Mouse (Mus musculus) CH12.LX (cell line): ENCODE results near the gene Gm8439.

Experiments
- BHLHE40 ChIP-seq: IDR thresholded peaks from 2 replicates; pipeline ENCODE4 v1.6.1; 2011; ENCODE audit warnings: mild to moderate bottlenecking, low read depth, low read length, improper control_type of control experiment
- ELF1 ChIP-seq: IDR thresholded peaks from 2 replicates; pipeline ENCODE4 v1.6.1; 2014; ENCODE audit warnings: low read depth, mild to moderate bottlenecking, inconsistent platforms, low read length, improper control_type of control experiment
- GABPA ChIP-seq: IDR thresholded peaks from 2 replicates; pipeline ENCODE4 v1.6.1; 2012; ENCODE audit warnings: low read depth, low read length, improper control_type of control experiment, inconsistent platforms; ENCODE audit not compliant: insufficient replicate concordance
- IRF4 ChIP-seq: IDR thresholded peaks from 2 replicates; pipeline ENCODE4 v1.6.1; 2014; ENCODE audit warnings: low read depth, mild to moderate bottlenecking, inconsistent platforms, low read length, improper control_type of control experiment
- JUND ChIP-seq: conservative IDR thresholded peaks from 2 replicates; pipeline ENCODE4 v1.6.1; 2011; ENCODE audit warnings: low read depth, low read length, improper control_type of control experiment
- KAT2A ChIP-seq: IDR thresholded peaks from 2 replicates; pipeline ENCODE4 v1.6.1; 2012; ENCODE audit warnings: low read length, improper control_type of control experiment, inconsistent platforms; ENCODE audit not compliant: insufficient replicate concordance
- POLR2A ChIP-seq: IDR thresholded peaks from 2 replicates; pipeline ENCODE4 v1.6.1; 2011; ENCODE audit warnings: low read depth, mild to moderate bottlenecking, improper control_type of control experiment, low read length
- RAD21 ChIP-seq: IDR thresholded peaks from 2 replicates; pipeline ENCODE4 v1.6.1; 2011; ENCODE audit warnings: low read depth, mild to moderate bottlenecking, low read length, improper control_type of control experiment, moderate library complexity
- SIN3A ChIP-seq: IDR thresholded peaks from 2 replicates; pipeline ENCODE4 v1.6.1; 2012; ENCODE audit warnings: low read length, improper control_type of control experiment, inconsistent platforms
- TBP ChIP-seq: conservative IDR thresholded peaks from 2 replicates; pipeline ENCODE4 v1.6.1; 2011; ENCODE audit warnings: low read depth, low read length, improper control_type of control experiment
- TCF12 ChIP-seq: IDR thresholded peaks from 2 replicates; pipeline ENCODE4 v1.6.1; 2014; ENCODE audit warnings: low read depth, mild to moderate bottlenecking, inconsistent platforms, low read length, improper control_type of control experiment
- USF1 ChIP-seq: IDR thresholded peaks from 2 replicates; pipeline ENCODE4 v1.6.1; 2014; ENCODE audit warnings: low read depth, mild to moderate bottlenecking, inconsistent platforms, low read length, improper control_type of control experiment
- ZC3H11A ChIP-seq: IDR thresholded peaks from 2 replicates; pipeline ENCODE4 v1.6.1; 2012; ENCODE audit warnings: low read depth, mild to moderate bottlenecking, inconsistent platforms, low read length, improper control_type of control experiment

DNA sequence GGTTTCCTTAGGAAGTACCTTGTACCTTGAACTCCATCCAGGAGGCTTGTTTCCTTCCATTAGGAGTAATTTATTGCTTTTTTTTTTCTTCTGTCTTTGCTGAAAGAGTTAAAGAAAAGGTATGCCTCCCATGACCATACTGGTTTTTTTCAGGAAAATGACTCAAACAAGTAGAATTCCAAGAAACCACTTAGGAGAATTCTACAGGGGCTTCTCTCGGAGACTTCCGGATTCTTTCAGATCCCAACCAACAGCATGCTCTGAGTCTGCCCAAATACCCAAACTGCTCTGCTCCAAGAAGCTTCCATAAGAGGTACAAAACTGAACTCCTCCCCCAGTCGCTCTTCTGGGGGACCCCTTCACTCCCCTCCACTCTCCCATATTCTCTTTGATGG lies 17.5 kb upstream of the Gm8439 start:
- TF ChIP-seq RAD21, result no peak
- TF ChIP-seq TBP, result no peak
- TF ChIP-seq BHLHE40, result no peak
- TF ChIP-seq JUND, result no peak
- no peak for TF ChIP-seq ELF1
- TF ChIP-seq POLR2A, result no peak
- no peak for TF ChIP-seq GABPA
- TF ChIP-seq SIN3A, result no peak
- TF ChIP-seq IRF4, result no peak
- TF ChIP-seq KAT2A, result no peak
- TF ChIP-seq USF1, result no peak
- TF ChIP-seq ZC3H11A, result no peak
- no peak for TF ChIP-seq TCF12
